Mouse (Mus musculus) right cerebral cortex, postnatal 4 days (tissue): ENCODE measurements at regions not wholly inside any gene's neighbourhood (a gene's known extent, or its start where the extent isn't known, plus 50 kb on each side); places are given as distances from the start of the nearest gene placed in this dataset.
A peak's percentile ranks its signal among the peaks of the same experiment; 100 is the strongest.

Experiments
- DNase-seq: peaks from one replicate; pipeline ENCODE4 v3.0.0-alpha.2; 2022

DNA sequence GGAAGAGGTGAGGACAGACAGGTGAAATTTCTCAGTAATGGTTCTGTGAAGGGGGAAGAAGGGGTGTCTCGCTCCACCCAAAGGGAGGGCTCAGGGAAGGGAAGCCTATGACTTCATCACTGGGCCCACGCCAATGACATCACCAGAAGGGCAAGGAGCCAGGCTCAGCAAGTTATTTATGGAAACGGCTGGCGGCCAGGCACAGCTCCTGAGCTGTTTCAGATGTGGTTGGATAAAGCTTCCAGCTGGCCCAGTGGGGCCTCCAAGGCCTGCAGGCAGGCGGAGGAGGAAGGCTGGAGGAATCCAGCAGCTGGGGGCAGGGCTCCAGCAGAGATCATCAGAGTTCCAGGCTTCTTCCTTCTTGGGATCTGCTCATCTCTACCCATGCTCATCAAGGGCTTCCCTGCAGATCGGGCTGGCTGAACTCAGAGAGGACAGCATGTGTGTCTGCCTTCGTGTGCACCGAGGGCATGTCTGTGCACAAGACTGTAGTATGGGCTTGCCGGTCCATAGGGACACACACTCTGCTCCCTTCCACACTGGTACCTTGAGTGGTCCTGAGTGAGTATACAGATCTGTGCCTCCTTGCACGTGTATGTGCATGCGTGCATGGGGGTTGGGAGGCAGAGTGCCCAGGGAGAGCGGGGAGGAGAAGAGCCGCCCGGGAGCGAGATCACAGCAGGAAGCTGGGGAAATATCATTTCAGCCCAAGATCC is 131.6 kb upstream of the Sdk2 start:
- peak; percentile 89 for DNase-seq

DNA sequence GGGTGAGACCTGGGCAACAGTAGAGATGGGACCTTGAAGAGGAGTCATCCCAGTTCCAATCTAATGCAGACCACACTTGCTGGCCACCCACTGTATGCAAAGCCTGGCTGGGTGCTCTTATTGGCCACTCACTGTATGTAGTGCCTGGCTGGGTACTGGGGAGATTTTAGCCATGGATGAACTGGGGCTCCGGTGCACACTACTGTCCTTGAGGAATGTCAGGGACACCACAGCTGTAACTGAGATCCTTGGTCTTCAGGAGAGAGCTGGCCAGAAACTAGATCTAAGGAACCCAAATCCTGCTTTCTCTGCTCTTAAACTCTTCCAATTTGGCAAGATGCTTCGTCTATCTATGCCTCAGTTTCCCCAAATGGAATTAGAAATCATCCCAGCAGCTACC is 128.4 kb upstream of the Sdk2 start:
- DNase-seq = no peak

DNA sequence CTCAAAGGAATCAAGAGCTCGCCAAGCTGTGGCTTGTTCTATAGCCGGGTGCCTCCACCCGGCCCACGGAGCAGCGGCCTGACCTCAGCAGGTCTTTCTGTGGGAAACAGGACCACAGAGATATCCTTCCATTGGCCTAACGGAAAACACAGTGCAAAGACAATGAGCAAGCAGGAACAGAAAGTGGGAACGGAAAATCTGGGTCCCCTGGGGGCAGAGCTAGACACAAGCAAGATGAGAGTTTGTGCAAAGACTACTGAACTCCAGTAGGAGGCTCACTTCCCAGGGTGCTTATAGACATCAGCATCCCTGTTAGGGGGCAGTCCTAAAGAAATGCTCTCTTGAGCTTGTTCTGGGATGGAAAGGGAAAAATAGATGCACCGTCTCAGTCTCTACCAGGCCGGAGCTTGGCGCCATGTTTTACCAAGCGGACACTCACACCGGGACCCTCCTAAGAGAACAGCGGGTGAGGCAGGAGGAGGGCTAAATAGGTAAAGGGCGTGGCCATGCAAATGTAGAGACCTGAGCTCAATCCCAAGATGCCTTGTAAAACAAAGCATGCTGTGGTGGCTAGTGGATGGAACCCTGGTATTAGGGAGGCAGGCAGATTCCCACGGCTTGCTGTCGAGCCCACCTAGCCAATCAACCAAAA is 127.3 kb upstream of the Sdk2 start:
- DNase-seq = no peak

DNA sequence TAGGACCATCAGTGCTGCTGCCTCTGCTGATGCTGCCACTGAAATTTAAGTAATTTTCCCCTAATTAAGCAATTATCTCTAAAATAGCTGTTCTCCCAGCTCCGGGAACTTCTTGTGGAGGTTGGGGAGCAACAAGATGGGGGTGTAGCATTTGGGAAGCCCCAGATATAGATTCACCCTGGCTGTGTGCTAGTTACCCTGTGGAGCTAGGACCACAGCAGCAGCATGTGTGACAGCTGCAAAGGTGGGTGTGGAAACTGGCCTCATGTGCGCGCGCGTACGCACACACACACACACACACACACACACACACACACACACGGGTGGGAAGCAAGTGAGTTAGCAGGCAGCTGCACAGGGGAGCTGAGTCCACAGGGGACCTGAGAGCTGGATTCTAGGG is 126.2 kb upstream of the Sdk2 start:
- no peak for DNase-seq

DNA sequence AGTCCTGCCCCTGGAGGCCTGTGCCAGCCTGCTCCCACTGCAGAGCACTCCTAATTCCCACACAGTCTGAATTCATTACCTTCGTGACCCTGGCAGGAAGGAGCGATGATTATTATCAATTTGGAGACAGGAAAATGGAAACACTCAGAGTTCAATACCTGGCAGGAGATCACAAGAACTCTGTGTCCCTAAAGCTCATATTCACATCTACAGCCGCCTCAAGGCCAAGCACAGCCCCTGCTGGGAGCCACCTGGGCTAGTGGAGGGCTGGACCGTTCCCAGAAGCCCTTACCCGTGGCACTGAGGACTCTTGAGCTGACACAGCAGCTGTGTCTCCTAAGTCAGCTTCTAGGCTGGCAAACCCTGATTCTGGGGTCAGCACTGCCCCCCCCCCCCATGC is 124.8 kb upstream of the Sdk2 start:
- no peak for DNase-seq

DNA sequence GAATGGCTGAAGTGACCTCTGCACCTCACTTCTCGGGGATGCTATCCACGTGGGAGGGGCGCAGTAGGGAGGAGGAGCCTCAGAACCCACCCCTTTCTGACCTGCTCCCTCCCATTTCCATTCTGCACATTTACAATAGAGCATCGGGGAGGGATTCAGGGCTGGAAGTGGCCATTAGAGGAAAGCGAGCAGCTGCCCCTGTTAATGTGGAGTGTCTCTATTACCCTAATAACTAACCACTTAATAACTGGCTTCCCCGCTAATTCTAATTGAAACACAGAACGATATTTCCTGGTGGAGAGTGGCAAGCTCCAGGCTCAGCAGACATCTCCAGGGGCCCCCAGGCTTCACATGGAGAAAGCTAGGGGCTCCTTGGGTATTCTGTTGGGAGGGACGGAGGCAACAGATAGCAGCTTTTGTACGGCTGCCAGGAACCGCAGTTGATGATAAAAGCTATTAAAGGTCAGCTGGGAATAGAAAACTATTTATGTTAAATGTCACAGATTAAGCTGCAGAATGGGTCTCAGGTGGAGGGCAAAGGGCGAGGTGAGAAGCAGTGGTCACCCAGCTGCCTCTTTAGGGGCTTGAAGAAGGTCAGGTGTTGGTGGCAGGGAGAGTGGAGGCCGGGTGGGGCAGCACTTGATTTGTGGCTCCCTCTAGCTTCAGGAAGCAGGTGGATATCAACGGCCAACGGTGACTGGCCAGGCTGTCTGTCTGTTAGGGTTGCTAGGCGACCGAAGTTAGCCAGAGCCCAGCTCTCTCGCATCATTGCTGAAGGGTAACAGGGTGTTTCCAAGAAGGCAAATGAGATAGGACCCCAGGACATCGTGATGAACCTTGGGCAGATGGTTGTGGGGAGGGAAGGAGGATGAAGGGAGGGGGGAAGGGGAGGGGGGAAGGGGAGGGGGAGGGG is 118.4 kb upstream of the Sdk2 start:
- peak; percentile 32 for DNase-seq

DNA sequence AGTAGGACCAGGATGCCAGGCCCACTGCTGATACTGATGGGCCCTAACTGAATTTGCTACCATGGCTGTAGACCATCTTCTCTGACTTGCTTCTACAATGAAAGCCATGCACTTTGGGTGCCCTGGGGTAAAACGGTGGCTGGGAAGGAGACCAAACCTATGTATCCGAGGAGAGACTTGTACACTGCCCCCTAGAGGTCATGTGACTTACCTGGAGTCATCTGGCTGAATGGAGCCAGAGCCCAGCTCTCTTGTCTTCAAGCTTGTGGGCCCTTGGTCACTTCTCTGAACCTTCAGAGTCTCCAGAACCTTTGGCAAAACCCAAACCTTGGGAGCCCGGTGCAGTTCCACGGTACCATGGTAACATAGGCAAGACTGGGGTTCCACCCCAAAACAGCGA is 117.6 kb upstream of the Sdk2 start:
- no peak for DNase-seq

DNA sequence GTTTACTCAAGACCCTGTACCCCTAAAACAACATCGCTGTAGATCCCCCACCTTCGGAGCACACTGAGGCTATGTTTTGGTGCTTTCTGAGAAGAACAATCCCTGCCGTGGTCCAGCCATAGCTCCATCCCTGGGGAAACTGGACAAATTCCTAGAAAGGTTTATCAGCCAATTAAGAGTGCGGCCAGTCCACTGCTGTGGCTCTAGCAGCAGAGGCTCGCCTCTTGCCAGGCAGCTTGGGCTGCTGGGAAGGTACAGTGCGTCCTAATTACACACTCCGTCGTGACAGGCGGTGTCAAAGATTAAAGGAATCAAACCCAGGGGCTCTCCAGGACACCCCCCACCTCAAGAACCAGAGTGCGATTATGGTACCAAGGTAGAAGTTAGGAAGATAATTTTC is 116.4 kb upstream of the Sdk2 start:
- DNase-seq = no peak

DNA sequence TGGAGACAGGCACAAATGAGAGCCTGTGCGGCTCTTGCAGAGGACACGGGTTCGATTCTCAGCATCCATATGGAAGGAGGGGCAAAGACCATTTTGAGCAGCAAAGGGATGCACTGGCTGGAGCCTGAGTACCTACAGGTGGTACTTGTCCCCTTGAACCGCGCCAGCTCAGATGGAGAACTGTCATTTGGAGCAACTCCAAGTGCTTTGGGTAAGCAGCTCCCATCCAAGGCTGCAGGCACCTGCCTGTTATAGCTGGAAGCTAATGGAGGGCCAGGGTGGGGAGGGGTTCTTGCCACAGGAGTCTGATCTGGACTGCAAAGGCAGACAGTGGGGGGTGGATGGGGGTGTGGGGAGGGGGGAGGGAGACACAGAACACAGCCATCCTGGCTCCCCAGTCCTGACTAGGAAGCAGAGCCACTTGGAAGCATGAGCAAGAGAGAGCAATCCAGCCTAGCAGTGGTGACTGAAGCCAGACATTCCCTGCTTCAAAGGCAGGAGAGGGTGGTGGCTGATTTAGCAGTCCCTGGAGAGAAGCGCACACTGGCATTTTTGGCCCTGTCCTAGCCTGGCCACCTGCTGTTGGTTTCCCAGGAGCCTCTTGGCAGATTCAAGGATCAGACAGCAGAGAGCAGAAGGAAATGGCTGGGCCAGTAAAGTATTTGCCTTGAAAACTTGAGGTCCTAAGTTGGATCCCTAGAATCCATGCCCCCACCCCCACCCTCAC is 112.1 kb upstream of the Sdk2 start:
- DNase-seq = no peak

DNA sequence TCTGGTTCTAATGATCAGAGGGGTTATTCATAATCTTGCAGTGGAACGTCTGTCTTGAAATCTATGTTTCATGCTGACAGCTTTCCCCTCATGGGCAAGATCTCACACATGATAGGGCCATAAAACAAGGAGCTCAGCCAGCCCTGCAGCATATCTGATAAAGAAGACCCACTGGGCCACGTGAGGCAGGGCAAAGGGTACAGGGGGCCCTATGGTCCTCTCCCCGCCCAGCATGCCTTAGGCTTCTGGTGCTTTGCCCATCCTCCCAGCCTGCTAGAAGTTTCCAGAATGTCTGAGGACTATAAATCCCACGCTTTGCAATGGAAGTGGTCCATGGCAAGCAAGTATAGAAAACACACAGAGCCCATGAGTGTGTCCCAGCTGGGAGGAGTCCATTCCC is 110.9 kb upstream of the Sdk2 start:
- no peak for DNase-seq

DNA sequence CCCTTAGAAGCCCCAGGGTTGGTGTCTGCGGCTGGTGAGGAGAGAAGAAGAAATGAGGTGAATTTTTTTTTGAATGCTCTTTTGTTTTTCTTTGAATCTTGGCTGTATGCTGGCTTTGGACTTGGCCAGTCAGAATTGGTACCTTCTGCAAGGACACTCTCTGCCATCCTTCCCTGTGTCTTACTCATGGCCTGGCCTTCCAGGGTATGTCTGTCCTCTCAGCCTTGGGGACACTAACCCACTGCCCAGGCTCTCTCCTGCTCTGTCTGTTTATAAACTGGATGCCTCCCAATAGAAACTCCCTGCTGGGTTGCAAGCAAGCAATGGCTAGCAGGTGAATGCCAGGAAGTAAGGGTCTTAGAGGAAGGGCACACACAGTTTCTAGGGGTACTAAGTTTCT is 110.4 kb upstream of the Sdk2 start:
- no peak for DNase-seq

DNA sequence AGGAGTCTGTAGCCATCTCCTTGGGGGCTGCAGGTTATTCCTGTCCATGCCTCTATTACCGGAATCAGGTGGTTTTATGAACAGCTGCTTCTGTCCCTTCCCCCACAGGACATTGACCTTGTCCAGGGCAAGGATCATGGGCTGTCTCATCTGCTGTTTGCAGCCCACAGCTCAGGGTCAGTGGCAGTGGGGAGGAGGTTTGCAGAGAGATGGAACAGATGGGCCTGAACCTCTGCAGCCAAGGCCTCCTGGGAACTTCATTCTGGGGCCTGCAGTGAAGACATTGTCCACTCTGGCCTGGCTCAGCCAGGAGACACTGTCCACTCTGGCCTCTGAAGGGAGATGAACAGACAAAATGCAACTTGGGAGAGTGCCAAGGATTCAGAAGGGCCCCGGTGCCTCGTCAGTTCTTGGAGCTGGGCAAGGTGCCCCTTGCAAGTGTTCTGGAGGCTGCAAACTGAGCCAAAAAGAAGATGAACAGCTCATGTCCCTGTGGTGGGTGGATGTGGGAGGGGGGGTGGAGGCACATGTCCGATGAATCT is 109.9 kb upstream of the Sdk2 start:
- no peak for DNase-seq

DNA sequence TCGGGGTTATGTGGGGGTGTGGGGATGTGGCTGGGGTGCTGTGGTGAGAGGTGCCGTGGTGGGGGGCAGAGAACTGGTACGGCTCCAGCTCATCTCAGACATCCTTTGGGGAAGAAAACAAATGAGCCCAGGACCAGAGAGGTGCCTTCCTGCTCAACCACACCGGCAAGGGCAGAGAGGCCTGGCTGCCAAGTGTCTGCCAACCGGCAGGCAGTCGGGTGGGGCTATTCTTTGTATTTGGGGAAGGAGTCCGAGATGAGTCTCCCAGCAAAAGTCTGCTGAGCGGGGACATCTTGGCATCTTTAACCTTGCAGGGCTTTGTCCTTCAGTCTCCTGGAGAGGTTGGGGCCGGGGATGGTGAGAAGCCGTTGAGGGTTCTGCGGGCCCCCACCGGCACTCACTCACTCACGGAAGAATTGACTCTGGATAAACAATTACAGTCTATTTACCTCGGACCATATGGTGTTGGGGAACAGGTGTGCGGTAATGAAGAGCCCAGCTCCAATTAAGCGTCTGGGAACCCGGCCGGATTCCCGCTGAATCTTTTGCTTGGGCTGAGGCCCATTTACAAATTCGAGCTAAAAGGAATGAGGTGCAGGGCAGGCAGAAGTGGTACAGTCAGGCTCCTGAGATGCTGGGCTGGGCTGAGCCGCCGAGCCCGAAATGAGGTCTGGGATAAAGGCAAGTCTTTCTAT is 108.7 kb upstream of the Sdk2 start:
- DNase-seq = no peak

DNA sequence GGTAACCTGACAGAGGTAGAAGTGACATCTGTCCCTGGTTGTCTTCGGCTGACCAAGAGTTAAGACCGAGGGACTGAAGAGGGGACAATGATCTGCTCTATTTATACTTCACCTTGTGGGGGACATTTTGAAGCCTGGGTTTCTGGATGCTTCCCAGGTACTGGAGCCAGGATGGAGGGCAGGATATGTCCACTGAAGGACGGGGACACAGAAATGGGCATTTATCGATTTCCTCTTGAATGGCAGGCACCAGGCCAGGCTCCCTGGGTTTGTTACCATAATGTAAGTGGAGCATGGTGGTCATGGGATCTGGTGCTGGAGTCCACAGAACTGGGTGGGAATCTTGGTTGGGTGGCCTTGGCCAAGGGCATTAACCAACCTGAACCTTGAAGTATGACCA is 108.0 kb upstream of the Sdk2 start:
- DNase-seq = no peak

DNA sequence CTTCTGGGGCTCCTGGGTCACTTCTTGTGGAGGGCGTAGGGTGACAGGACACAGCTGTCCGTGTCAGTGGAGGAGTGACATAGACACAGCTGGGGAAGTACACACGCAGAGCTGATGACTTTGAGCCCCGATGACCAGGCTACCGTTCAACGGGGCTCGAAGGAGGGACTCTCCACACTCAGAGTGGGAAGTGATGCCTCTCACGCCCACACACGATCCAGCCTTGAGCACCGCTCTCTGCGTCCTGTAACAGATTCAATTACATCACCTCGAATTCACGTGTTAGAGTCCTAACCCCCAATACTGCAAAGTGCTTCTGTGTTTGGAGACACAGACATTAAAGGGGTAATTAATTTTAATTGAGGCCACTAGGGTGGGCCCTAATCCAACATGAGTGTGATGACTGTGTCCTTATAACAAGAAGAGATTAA is 101.4 kb upstream of the Sdk2 start:
- no peak for DNase-seq

DNA sequence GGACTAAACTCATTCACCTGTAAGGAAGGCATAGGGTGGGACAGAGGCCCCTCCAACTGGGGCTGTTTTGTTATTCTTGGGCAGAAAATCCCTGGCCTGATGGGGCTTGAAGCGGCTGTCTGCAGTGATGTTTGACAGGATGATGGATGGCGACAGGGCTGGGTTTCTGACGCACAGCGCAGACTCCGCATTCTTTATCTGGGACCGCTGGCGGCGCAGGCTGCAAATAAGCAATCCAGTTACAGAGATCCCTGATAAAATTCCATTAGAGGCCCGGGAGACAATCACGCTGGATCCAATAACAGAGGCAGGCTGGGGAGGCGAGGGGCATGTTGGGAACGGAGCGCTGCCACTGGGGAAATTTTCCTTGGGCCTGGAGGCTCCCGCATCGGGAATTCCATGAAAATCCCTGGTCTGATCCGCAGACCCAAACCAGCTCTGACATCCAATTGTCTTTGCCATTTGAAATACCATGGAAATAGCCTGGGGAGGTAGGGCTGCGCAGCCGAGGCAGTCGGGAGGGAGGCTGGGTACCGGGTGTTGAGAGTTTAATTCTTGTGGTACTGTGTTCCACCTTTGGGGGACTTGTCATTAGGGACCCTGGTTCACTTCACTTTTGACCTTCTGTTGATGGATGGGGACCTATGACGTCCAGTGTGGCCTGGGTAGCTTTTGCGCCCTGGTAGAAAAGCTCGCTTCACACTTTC is 99.0 kb upstream of the Sdk2 start:
- no peak for DNase-seq

DNA sequence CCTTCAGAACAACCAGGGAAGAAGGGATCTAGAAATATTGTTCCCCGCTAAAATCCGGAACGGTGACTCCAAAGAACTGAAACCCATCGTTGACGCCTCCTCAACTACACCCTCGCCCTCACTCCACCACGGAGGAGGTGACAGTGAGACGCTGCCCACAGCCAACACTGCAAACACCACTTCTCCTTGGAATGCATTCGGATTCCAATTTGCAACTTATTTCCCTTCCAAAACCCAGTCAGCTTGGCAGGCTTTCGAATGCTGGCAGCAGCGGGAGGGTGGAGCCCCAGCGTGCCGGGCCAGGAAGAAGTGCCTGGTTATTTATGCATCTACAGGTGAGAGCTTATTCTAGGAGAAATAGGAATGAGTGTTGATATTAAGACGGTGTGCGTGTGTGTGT is 85.9 kb upstream of the Sdk2 start:
- DNase-seq = peak; percentile 66

DNA sequence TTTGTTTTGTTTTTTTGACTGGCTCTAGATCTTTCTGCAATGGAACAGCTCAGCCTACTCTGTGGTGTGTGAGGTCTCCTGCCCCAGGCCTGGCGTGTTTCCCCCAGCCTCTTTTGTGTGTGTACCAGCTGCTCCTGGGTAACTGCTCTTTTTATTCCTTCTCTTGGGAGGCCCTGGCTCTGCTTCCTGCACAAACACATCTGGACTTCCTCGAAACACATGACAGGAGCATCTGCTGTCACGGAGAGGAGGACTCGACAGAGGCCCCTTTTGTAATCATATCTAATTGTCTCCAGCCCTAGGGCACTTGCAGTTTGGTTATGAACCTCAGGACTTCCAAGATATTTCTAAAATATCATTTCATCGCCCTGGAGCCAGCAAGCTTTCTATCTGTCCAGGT is 79.5 kb upstream of the Sdk2 start:
- DNase-seq = no peak

DNA sequence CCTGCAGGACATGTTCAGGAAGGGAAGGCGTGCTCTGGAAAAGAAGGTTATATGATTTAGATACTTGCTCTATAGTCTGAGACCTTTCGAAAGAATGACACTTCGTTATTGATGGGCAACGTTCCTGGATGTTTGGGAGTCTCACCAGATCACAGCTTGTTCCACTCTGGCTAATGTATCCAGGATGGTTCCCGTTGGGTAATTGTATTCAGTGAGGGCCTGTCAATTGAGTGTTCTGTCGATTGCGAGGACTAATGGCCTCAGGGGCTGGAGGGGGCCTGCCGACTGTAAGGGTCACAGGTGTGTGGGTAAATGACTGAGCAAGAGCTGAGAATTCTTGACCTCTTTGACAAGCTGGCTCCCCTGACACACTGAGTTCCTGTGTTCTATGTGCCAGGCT is 62.4 kb upstream of the Sdk2 start:
- no peak for DNase-seq

DNA sequence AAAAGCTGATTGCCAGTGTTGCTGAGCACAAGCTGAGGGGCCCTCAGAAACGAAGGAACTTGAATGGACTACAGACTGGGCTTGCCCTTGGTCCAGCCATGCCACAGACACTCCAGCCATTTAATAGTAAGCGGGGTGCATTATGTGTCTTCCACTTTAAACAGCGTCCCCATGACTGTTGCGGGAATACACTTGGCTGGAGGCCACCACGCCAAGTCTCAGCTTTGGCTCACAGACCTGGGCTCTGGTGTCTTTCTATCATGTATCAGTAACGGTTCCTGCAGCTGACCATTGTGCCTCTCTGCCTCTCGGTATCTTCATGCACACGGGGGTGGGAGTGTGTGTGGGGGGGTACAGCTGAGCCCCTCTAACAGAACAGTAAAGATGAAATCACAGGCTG is 62.0 kb upstream of the Sdk2 start:
- DNase-seq = no peak

DNA sequence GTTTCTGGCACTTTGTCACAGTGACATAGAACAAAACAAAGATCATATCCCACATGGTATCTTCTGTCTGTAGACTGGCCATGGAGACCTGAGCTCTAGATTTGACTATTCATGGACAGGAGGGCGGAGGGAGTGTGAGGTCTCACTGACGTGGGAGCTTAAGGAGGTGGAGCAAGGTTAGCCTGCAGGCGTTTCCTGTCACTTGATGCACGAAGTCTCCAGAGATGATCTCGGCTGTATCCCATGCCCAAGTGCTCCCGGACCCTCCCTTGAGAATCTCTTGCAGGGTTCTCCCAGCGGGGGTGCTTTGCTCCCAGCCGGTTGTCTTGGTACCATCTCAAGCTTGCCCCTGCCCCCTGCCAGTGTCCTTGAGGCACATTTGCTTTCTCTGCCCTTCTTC is 60.6 kb upstream of the Sdk2 start:
- DNase-seq = no peak

DNA sequence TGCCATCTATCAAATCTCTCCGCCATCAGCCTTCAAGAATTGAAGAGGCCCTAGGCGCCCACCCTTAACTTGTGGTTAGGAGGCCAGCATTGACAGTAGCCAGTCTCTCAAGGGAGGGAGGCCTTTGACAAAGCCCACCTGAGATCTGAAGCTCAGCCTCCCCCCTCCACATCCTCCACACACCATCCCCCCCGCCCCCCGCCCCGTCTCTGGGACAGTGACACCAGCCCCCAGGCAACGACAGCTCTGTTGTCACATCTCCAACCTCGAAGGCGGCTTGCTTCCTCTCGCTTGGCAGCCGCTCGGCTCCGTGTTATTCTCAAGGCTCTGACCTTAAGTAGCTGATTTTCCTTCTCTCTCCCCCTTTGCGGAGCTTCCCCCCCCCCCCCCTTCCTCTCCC is 55.3 kb upstream of the Sdk2 start:
- DNase-seq = peak; percentile 27
